Mouse (Mus musculus): Measurements from ENCODE around the gene Ovca2. TPM values are rescaled to one million over a fixed set of nuclear protein-coding genes. Genes with fewer than 3 reads are reported as not detected.
"Not testable (repeated sequence)": the region's sequence is repeated elsewhere in the genome, so short reads cannot be mapped to it uniquely, and the experiment has no call there.

The Ovca2 gene
- polyA plus RNA-seq, 1 experiment, result 48.9 TPM

GRCm38 (mm10) chr11:75184573-75184972, 5.9 kb upstream of the Ovca2 start:
- H3K4me3 ChIP-seq (ENCODE audit: control insufficient read depth, insufficient read depth, low read length), result no peak overlapping the region
- no peak overlapping the region for H3K27ac ChIP-seq (ENCODE audit: control insufficient read depth, insufficient read depth, low read length)
- no peaks in the 10 kb centered on the region for H3K27me3 ChIP-seq (ENCODE audit: control insufficient read depth, insufficient read depth, low read length)
- no peaks in the 10 kb centered on the region for H3K36me3 ChIP-seq (ENCODE audit: control insufficient read depth, insufficient read depth, low read length)
- 98% methylated on average over 5 of the region's 5 CpGs for WGBS
- no peak for TF ChIP-seq CTCF (IDR thresholded peaks at IDR 0.05; ENCODE audit: borderline replicate concordance, control insufficient read depth, extremely low read depth, insufficient read depth, low read length, poor library complexity)
- no peak for TF ChIP-seq POLR2A (IDR thresholded peaks at IDR 0.05; ENCODE audit: control insufficient read depth, extremely low read depth, insufficient read depth, low read length, poor library complexity)
- DNase-seq, result no peak
- H3K4me1 ChIP-seq (replicated peaks; ENCODE audit: control insufficient read depth, insufficient read depth, low read length), result peaks cover 4% of the 10 kb centered on the region

DNA sequence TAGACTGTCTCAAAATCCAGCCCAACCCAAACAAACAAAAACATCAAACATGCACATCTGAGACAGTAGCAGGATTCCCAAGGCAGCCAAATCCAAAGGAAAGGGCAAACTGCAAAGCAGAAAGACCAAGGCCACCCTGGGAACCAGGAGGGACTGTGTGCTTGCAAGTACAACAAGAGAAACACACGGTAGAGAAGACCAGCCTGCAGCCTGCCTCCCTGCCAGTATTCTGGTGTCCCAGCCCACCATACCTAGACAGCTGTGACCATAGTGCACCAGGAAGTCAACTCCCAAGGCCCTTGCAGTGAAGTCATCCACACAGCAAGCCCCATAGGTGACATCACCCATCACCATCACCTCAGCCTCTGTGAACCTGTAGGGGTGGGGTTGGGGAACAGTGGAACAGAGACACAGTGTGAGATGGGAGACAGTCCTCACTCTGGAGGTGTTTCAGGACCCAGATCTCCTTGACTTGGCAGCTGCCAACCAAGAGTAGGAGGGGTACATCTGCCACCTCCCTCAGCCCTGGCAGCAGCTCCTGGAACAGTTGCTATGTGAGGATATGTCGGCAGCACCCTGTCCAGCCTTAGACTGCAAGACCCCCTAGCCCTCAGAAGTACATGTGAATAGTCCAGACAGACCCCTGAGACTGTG, 5.4 kb upstream of the Ovca2 start:
- DNase-seq, result no peak
- Histone ChIP-seq H3K27me3 (ENCODE audit: control insufficient read depth, insufficient read depth, low read length) (no peaks in the 10 kb centered on the region), H3K4me3 (ENCODE audit: control insufficient read depth, insufficient read depth, low read length) (no peak overlapping the region), H3K36me3 (ENCODE audit: control insufficient read depth, insufficient read depth, low read length) (no peaks in the 10 kb centered on the region), H3K4me1 (replicated peaks; ENCODE audit: control insufficient read depth, insufficient read depth, low read length) (peaks cover 4% of the 10 kb centered on the region; the same call in 1 of the 2 replicates), H3K27ac (ENCODE audit: control insufficient read depth, insufficient read depth, low read length) (no peak overlapping the region)
- 90% methylated on average over 2 of the region's 2 CpGs for WGBS
- no peak for TF ChIP-seq POLR2A (IDR thresholded peaks at IDR 0.05; ENCODE audit: control insufficient read depth, extremely low read depth, insufficient read depth, low read length, poor library complexity)
- TF ChIP-seq CTCF (IDR thresholded peaks at IDR 0.05; ENCODE audit: borderline replicate concordance, control insufficient read depth, extremely low read depth, insufficient read depth, low read length, poor library complexity), result no peak

DNA sequence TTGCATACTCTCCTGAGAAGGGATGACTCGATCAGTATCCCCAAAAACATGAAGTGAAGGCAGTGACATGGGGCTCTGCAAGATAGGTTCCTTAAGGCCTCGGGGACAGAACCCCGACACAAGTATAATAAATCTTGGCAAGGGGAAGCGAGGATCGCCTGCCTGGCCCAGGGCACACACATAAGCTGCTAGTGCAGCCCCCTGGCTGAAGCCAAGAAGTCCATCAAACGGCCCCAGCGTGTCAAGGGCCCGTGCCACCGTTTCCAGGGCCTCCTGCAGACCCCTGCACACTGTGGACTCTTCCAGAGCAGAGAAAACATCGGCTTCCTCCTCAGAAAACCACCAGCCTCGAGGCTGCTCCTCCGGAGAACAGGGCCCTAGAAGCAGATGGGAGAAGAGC, 624 bp downstream of the Ovca2 start:
- Histone ChIP-seq H3K27me3 (ENCODE audit: control insufficient read depth, insufficient read depth, low read length) (no peaks in the 10 kb centered on the region), H3K4me1 (replicated peaks; ENCODE audit: control insufficient read depth, insufficient read depth, low read length) (peaks cover 23% of the 10 kb centered on the region), H3K4me3 (ENCODE audit: control insufficient read depth, insufficient read depth, low read length) (peak overlapping the region; percentile 95), H3K27ac (ENCODE audit: control insufficient read depth, insufficient read depth, low read length) (peak overlapping the region; percentile 26; the same call in 1 of the 2 replicates), H3K36me3 (ENCODE audit: control insufficient read depth, insufficient read depth, low read length) (no peaks in the 10 kb centered on the region)
- WGBS, result 51% methylated on average over 12 of the region's 12 CpGs
- no peak for DNase-seq
- TF ChIP-seq CTCF (IDR thresholded peaks at IDR 0.05; ENCODE audit: borderline replicate concordance, control insufficient read depth, extremely low read depth, insufficient read depth, low read length, poor library complexity) (no peak), POLR2A (IDR thresholded peaks at IDR 0.05; ENCODE audit: control insufficient read depth, extremely low read depth, insufficient read depth, low read length, poor library complexity) (no peak)

DNA sequence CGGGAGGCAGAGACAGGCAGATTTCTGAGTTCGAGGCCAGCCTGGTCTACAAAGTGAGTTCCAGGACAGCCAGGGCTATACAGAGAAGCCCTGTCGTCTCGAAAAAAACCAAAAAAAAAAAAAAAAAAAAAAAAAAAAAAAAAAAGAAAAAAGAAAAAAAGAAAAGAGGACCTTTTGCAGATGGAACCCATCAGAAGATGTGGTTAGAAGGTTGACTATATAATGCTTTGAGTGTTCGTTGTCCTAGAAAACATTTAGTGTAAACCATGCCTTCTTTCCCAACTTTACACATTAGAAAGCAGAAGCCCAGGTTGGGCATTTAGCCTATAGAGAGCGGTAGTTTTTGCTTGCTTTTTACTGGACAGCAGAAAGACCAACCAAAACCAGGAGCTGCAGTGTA, 4.1 kb downstream of the Ovca2 start:
- not testable (repeated sequence) for DNase-seq; H3K27ac ChIP-seq (ENCODE audit: control insufficient read depth, insufficient read depth, low read length); H3K4me3 ChIP-seq (ENCODE audit: control insufficient read depth, insufficient read depth, low read length); H3K36me3 ChIP-seq (ENCODE audit: control insufficient read depth, insufficient read depth, low read length)
- peaks cover 13% of the 10 kb centered on the region; the same call in 1 of the 2 replicates for H3K27me3 ChIP-seq (ENCODE audit: control insufficient read depth, insufficient read depth, low read length)
- WGBS, result 74% methylated on average over 6 of the region's 6 CpGs
- H3K4me1 ChIP-seq (replicated peaks; ENCODE audit: control insufficient read depth, insufficient read depth, low read length), result peaks cover 43% of the 10 kb centered on the region

DNA sequence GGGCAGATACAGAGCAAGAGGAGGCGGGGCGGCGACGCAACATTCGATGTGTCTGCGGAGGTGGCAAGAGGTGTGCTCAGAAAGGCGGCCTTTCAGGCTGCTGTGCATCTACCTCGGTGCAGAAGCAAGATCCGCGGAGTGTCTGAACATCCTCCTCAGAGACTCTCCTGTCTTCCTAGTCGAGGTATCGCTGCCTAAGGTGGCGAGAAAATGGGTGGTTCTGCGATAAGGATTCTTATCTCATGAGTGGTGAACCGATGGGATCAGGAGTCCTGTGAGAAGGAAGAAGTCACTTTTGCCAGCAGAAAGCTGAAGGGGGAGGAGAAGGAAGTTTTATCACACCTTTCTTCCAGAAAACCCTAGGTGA, 4.9 kb downstream of the Ovca2 start:
- no peak for DNase-seq
- Histone ChIP-seq H3K36me3 (ENCODE audit: control insufficient read depth, insufficient read depth, low read length) (no peaks in the 10 kb centered on the region), H3K27me3 (ENCODE audit: control insufficient read depth, insufficient read depth, low read length) (peaks cover 15% of the 10 kb centered on the region; the same call in 1 of the 2 replicates), H3K27ac (ENCODE audit: control insufficient read depth, insufficient read depth, low read length) (no peak overlapping the region), H3K4me3 (ENCODE audit: control insufficient read depth, insufficient read depth, low read length) (peak overlapping the region; percentile 36), H3K4me1 (replicated peaks; ENCODE audit: control insufficient read depth, insufficient read depth, low read length) (peaks cover 41% of the 10 kb centered on the region)
- no peak for TF ChIP-seq CTCF (IDR thresholded peaks at IDR 0.05; ENCODE audit: borderline replicate concordance, control insufficient read depth, extremely low read depth, insufficient read depth, low read length, poor library complexity)
- 3% methylated on average over 15 of the region's 15 CpGs for WGBS

GRCm38 (mm10) chr11:75173095-75173798, 5.4 kb downstream of the Ovca2 start:
- H3K36me3 ChIP-seq (ENCODE audit: control insufficient read depth, insufficient read depth, low read length), result no peaks in the 10 kb centered on the region
- H3K27ac ChIP-seq (ENCODE audit: control insufficient read depth, insufficient read depth, low read length), result no peak overlapping the region
- WGBS, result 1% methylated on average over 71 of the region's 71 CpGs
- peaks cover 46% of the 10 kb centered on the region for H3K4me1 ChIP-seq (replicated peaks; ENCODE audit: control insufficient read depth, insufficient read depth, low read length)
- TF ChIP-seq POLR2A (IDR thresholded peaks at IDR 0.05; ENCODE audit: control insufficient read depth, extremely low read depth, insufficient read depth, low read length, poor library complexity) (0 out of 2 replicates have a peak, but pooled peaks have one; percentile 26), CTCF (IDR thresholded peaks at IDR 0.05; ENCODE audit: borderline replicate concordance, control insufficient read depth, extremely low read depth, insufficient read depth, low read length, poor library complexity) (no peak)
- DNase-seq, result peak; percentile 87
- H3K27me3 ChIP-seq (ENCODE audit: control insufficient read depth, insufficient read depth, low read length), result peaks cover 20% of the 10 kb centered on the region; the same call in 1 of the 2 replicates
- H3K4me3 ChIP-seq (ENCODE audit: control insufficient read depth, insufficient read depth, low read length), result peak overlapping the region; percentile 36

Measured in thymus, adult 2 months (tissue).